Mouse (Mus musculus) C2C12 (cell line): ENCODE measurements around the gene Arfgef2.

ENCODE experiments used
- CEBPB ChIP-seq: IDR thresholded peaks from one replicate; pipeline ENCODE4 v1.6.1; 2011; ENCODE audit warnings: low read depth, mild to moderate bottlenecking, control low read depth, moderate library complexity
- CTCF ChIP-seq: IDR thresholded peaks from one replicate; pipeline ENCODE4 v1.5.1; 2011; ENCODE audit not compliant: control insufficient read depth, insufficient read depth, insufficient read length
- MAX ChIP-seq: IDR thresholded peaks from one replicate; pipeline ENCODE4 v1.6.1; 2011; ENCODE audit warnings: mild to moderate bottlenecking, control low read depth

DNA sequence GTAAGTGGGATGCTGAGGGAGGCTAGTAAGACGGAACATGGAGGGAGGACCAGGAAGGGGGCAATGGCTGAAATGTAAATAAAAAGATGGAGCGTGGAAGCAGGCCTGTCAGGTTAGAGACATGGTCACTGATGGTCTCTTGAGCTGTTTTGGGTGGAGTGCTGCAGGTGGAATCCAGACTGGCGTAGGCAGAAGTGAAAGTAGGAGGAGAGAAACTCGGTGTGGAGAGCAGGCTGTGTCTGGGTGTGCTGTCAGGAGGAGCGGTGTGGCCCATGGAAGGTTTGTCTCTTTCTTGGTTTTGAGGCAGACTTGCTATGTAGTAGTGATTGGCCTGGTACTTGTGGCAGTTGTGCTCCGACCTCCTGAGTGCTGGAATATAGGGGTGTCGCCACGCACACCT, 14.5 kb downstream of the Arfgef2 start:
- TF ChIP-seq CTCF, result no peak
- TF ChIP-seq CEBPB, result no peak
- no peak for TF ChIP-seq MAX
